Mouse (Mus musculus): ENCODE measurements around the gene Cpm. TPM values are rescaled to one million over a fixed set of nuclear protein-coding genes. Genes with fewer than 3 reads are reported as not detected.
"Not testable (repeated sequence)": the region's sequence is repeated elsewhere in the genome, so short reads cannot be mapped to it uniquely, and the experiment has no call there.

Gene Cpm
- total RNA-seq, 1 experiment: 4.8 TPM

GRCm38 (mm10) chr10:117595442-117596164, 33.7 kb upstream of the Cpm start:
- H3K9ac ChIP-seq (ENCODE audit: insufficient read depth, low read depth, low read length, poor library complexity, severe bottlenecking): no peak overlapping the region
- peaks cover 0 to 2% of the 10 kb centered on the region in 2 experiments; a peak in 1 of 4 replicates for H3K4me1 ChIP-seq (ENCODE audit: control insufficient read depth in 2 of 2, insufficient read depth in 2 of 2, low read length in 2 of 2, poor library complexity in 1 of 2)
- no peaks in the 10 kb centered on the region for H3K9me3 ChIP-seq (ENCODE audit: control insufficient read depth, insufficient read depth, low read depth, low read length)
- no peak for DNase-seq (ENCODE audit: low read depth, low spot score)
- TF ChIP-seq CHD2 (IDR thresholded peaks at IDR 0.05; ENCODE audit: low read depth, low read length) (no peak), ZNF384 (IDR thresholded peaks at IDR 0.05; ENCODE audit: low read depth, low read length) (no peak), MAFK (IDR thresholded peaks at IDR 0.05; ENCODE audit: insufficient read depth, low read depth, low read length) (no peak), ZC3H11A (IDR thresholded peaks at IDR 0.05; ENCODE audit: borderline replicate concordance, low read depth, low read length) (no peak), HCFC1 (IDR thresholded peaks at IDR 0.05; ENCODE audit: borderline replicate concordance, insufficient read depth, low read length) (no peak)
- in situ Hi-C loops (cut with MboI; ENCODE audit: low sequenced_read_pairs in 2 of 2, unreplicated experiment in 2 of 2): no loop called here
- H3K36me3 ChIP-seq (ENCODE audit: control insufficient read depth, insufficient read depth, low read length, poor library complexity, severe bottlenecking): no peaks in the 10 kb centered on the region
- no peak overlapping the region for H3K4me3 ChIP-seq (ENCODE audit: insufficient read depth in 1 of 2, low read depth in 1 of 2, low read length in 2 of 2, poor library complexity in 1 of 2, severe bottlenecking in 1 of 2)
- no peak overlapping the region for H3K27ac ChIP-seq (ENCODE audit: insufficient read depth, low read depth, low read length, poor library complexity, severe bottlenecking)

- TF ChIP-seq MAFK (IDR thresholded peaks at IDR 0.05; ENCODE audit: insufficient read depth, low read depth, low read length) (no peak), ZNF384 (IDR thresholded peaks at IDR 0.05; ENCODE audit: low read depth, low read length) (no peak), ZC3H11A (IDR thresholded peaks at IDR 0.05; ENCODE audit: borderline replicate concordance, low read depth, low read length) (no peak), CHD2 (IDR thresholded peaks at IDR 0.05; ENCODE audit: low read depth, low read length) (no peak), HCFC1 (IDR thresholded peaks at IDR 0.05; ENCODE audit: borderline replicate concordance, insufficient read depth, low read length) (no peak)
- H3K27ac ChIP-seq (ENCODE audit: insufficient read depth, low read depth, low read length, poor library complexity, severe bottlenecking): no peak overlapping the region
- H3K9ac ChIP-seq (ENCODE audit: insufficient read depth, low read depth, low read length, poor library complexity, severe bottlenecking): no peak overlapping the region
- H3K4me1 ChIP-seq (ENCODE audit: control insufficient read depth in 2 of 2, insufficient read depth in 2 of 2, low read length in 2 of 2, poor library complexity in 1 of 2): peaks cover 0 to 2% of the 10 kb centered on the region in 2 experiments; a peak in 1 of 4 replicates
- H3K36me3 ChIP-seq (ENCODE audit: control insufficient read depth, insufficient read depth, low read length, poor library complexity, severe bottlenecking): no peaks in the 10 kb centered on the region
- H3K4me3 ChIP-seq (ENCODE audit: insufficient read depth in 1 of 2, low read depth in 1 of 2, low read length in 2 of 2, poor library complexity in 1 of 2, severe bottlenecking in 1 of 2): no peak overlapping the region
- no peaks in the 10 kb centered on the region for H3K9me3 ChIP-seq (ENCODE audit: control insufficient read depth, insufficient read depth, low read depth, low read length)
- in situ Hi-C loops (cut with MboI; ENCODE audit: low sequenced_read_pairs in 2 of 2, unreplicated experiment in 2 of 2): no loop called here
- no peak for DNase-seq (ENCODE audit: low read depth, low spot score)
These were observed 33.0 kb upstream of the Cpm start for GRCm38 (mm10) chr10:117596165-117596735.

- TF ChIP-seq MAFK (IDR thresholded peaks at IDR 0.05; ENCODE audit: insufficient read depth, low read depth, low read length): no peak
- no peak for TF ChIP-seq CHD2 (IDR thresholded peaks at IDR 0.05; ENCODE audit: low read depth, low read length)
- TF ChIP-seq ZC3H11A (IDR thresholded peaks at IDR 0.05; ENCODE audit: borderline replicate concordance, low read depth, low read length): no peak
- TF ChIP-seq ZNF384 (IDR thresholded peaks at IDR 0.05; ENCODE audit: low read depth, low read length): no peak
- no peak for TF ChIP-seq HCFC1 (IDR thresholded peaks at IDR 0.05; ENCODE audit: borderline replicate concordance, insufficient read depth, low read length)
- no peak overlapping the region for H3K4me3 ChIP-seq (ENCODE audit: insufficient read depth in 1 of 2, low read depth in 1 of 2, low read length in 2 of 2, poor library complexity in 1 of 2, severe bottlenecking in 1 of 2)
- peaks cover 0 to 2% of the 10 kb centered on the region in 2 experiments; a peak in 1 of 4 replicates for H3K4me1 ChIP-seq (ENCODE audit: control insufficient read depth in 2 of 2, insufficient read depth in 2 of 2, low read length in 2 of 2, poor library complexity in 1 of 2)
- in situ Hi-C loops (cut with MboI; ENCODE audit: low sequenced_read_pairs in 2 of 2, unreplicated experiment in 2 of 2): no loop called here
- no peak for DNase-seq (ENCODE audit: low read depth, low spot score)
- H3K36me3 ChIP-seq (ENCODE audit: control insufficient read depth, insufficient read depth, low read length, poor library complexity, severe bottlenecking): no peaks in the 10 kb centered on the region
- no peak overlapping the region for H3K9ac ChIP-seq (ENCODE audit: insufficient read depth, low read depth, low read length, poor library complexity, severe bottlenecking)
- no peak overlapping the region for H3K27ac ChIP-seq (ENCODE audit: insufficient read depth, low read depth, low read length, poor library complexity, severe bottlenecking)
- no peaks in the 10 kb centered on the region for H3K9me3 ChIP-seq (ENCODE audit: control insufficient read depth, insufficient read depth, low read depth, low read length)
These were observed 32.5 kb upstream of the Cpm start for GRCm38 (mm10) chr10:117596771-117597324.

- H3K4me1 ChIP-seq (ENCODE audit: control insufficient read depth in 2 of 2, insufficient read depth in 2 of 2, low read length in 2 of 2, poor library complexity in 1 of 2); in situ Hi-C loops (cut with MboI; ENCODE audit: low sequenced_read_pairs in 2 of 2, unreplicated experiment in 2 of 2); H3K27ac ChIP-seq (ENCODE audit: insufficient read depth, low read depth, low read length, poor library complexity, severe bottlenecking); H3K4me3 ChIP-seq (ENCODE audit: insufficient read depth in 1 of 2, low read depth in 1 of 2, low read length in 2 of 2, poor library complexity in 1 of 2, severe bottlenecking in 1 of 2); H3K9ac ChIP-seq (ENCODE audit: insufficient read depth, low read depth, low read length, poor library complexity, severe bottlenecking); H3K36me3 ChIP-seq (ENCODE audit: control insufficient read depth, insufficient read depth, low read length, poor library complexity, severe bottlenecking); H3K9me3 ChIP-seq (ENCODE audit: control insufficient read depth, insufficient read depth, low read depth, low read length); DNase-seq (ENCODE audit: low read depth, low spot score): not testable (repeated sequence)
These were observed 31.7 kb upstream of the Cpm start for GRCm38 (mm10) chr10:117597371-117598265.
